Mouse (Mus musculus): ENCODE results near the gene Rwdd2a. TPM values are rescaled to one million over a fixed set of nuclear protein-coding genes. Genes with fewer than 3 reads are reported as not detected.

Gene Rwdd2a
- 4.0 and 4.3 TPM in 2 replicates for polyA plus RNA-seq (2016; fragmentation: Nextera tagmentation; extraction: Ambion mirVana)

GRCm38 (mm10) chr9:86571540-86572135, at the start of gene Rwdd2a, which contains the start of gene Pgm3:
TSS of gene Rwdd2a (plus strand) at chr9:86571991.
TSS of gene Pgm3 (minus strand) at chr9:86571842.
- Histone ChIP-seq H3K9ac (replicated peaks) (peak within 1 kb of the TSS; percentile 69), H3K4me2 (replicated peaks) (peak within 1 kb of the TSS; percentile 99), H3K4me1 (peaks cover 15% of the 10 kb centered on the region), H3K27me3 (no peaks in the 10 kb centered on the region), H3K27ac (replicated peaks) (peak within 1 kb of the TSS; percentile 61), H3K4me3 (peak within 1 kb of the TSS; percentile 82), H3K9me3 (no peaks in the 10 kb centered on the region), H3K36me3 (peaks cover 13% of the 10 kb centered on the region)
- WGBS, result under 1% methylated on average over 59 of the region's 59 CpGs
- ATAC-seq (ENCODE audit: low FRiP score, low read depth), result peak; percentile 98

GRCm38 (mm10) chr9:86522335-86522734, 49.5 kb upstream of the Rwdd2a start:
- no peaks in the 10 kb centered on the region for H3K9me3 ChIP-seq
- H3K27me3 ChIP-seq, result no peaks in the 10 kb centered on the region
- H3K4me3 ChIP-seq, result no peak overlapping the region
- ATAC-seq (ENCODE audit: low FRiP score, low read depth), result no peak
- no peak overlapping the region for H3K9ac ChIP-seq (replicated peaks)
- no peak overlapping the region for H3K4me2 ChIP-seq (replicated peaks)
- peaks cover 24% of the 10 kb centered on the region for H3K36me3 ChIP-seq
- H3K27ac ChIP-seq (replicated peaks), result no peak overlapping the region
- no peaks in the 10 kb centered on the region for H3K4me1 ChIP-seq

- Histone ChIP-seq H3K36me3 (peaks cover 24% of the 10 kb centered on the region), H3K4me2 (replicated peaks) (no peak overlapping the region), H3K9ac (replicated peaks) (no peak overlapping the region), H3K4me3 (no peak overlapping the region), H3K9me3 (no peaks in the 10 kb centered on the region), H3K27me3 (no peaks in the 10 kb centered on the region), H3K27ac (replicated peaks) (no peak overlapping the region), H3K4me1 (no peaks in the 10 kb centered on the region)
- no peak for ATAC-seq (ENCODE audit: low FRiP score, low read depth)
- WGBS, result 72% methylated on average over 2 of the region's 2 CpGs
Measured at GRCm38 (mm10) chr9:86525600-86525999, 46.2 kb upstream of the Rwdd2a start.

- no peak overlapping the region for H3K9ac ChIP-seq (replicated peaks)
- H3K4me2 ChIP-seq (replicated peaks), result no peak overlapping the region
- H3K36me3 ChIP-seq, result peaks cover 20% of the 10 kb centered on the region
- H3K27ac ChIP-seq (replicated peaks), result no peak overlapping the region
- H3K4me1 ChIP-seq, result no peaks in the 10 kb centered on the region
- H3K9me3 ChIP-seq, result no peaks in the 10 kb centered on the region
- no peak overlapping the region for H3K4me3 ChIP-seq
- H3K27me3 ChIP-seq, result no peaks in the 10 kb centered on the region
- ATAC-seq (ENCODE audit: low FRiP score, low read depth), result no peak
- WGBS, result 88% methylated on average over 5 of the region's 5 CpGs
Measured at GRCm38 (mm10) chr9:86534071-86534470, 37.7 kb upstream of the Rwdd2a start.

GRCm38 (mm10) chr9:86543451-86543850, 28.3 kb upstream of the Rwdd2a start:
- no peak for ATAC-seq (ENCODE audit: low FRiP score, low read depth)

GRCm38 (mm10) chr9:86544559-86544958, 27.2 kb upstream of the Rwdd2a start:
- Histone ChIP-seq H3K4me3 (no peak overlapping the region), H3K36me3 (peaks cover 46% of the 10 kb centered on the region), H3K4me2 (replicated peaks) (no peak overlapping the region), H3K27ac (replicated peaks) (no peak overlapping the region), H3K9ac (replicated peaks) (no peak overlapping the region), H3K4me1 (no peaks in the 10 kb centered on the region), H3K9me3 (no peaks in the 10 kb centered on the region), H3K27me3 (no peaks in the 10 kb centered on the region)
- ATAC-seq (ENCODE audit: low FRiP score, low read depth), result no peak
- 73% methylated on average over 1 of the region's 1 CpGs for WGBS

More at GRCm38 (mm10) chr9:86543451-86543850, 28.3 kb upstream of the Rwdd2a start:
- Histone ChIP-seq H3K9me3 (no peaks in the 10 kb centered on the region), H3K27ac (replicated peaks) (no peak overlapping the region), H3K27me3 (no peaks in the 10 kb centered on the region), H3K36me3 (peaks cover 37% of the 10 kb centered on the region), H3K9ac (replicated peaks) (no peak overlapping the region), H3K4me3 (no peak overlapping the region), H3K4me2 (replicated peaks) (no peak overlapping the region), H3K4me1 (no peaks in the 10 kb centered on the region)
- 89% methylated on average over 3 of the region's 3 CpGs for WGBS

- no peak for ATAC-seq (ENCODE audit: low FRiP score, low read depth)
- 92% methylated on average over 5 of the region's 5 CpGs for WGBS
- Histone ChIP-seq H3K9me3 (no peaks in the 10 kb centered on the region), H3K36me3 (peaks cover 45% of the 10 kb centered on the region), H3K4me3 (no peak overlapping the region), H3K4me2 (replicated peaks) (no peak overlapping the region), H3K9ac (replicated peaks) (no peak overlapping the region), H3K4me1 (no peaks in the 10 kb centered on the region), H3K27ac (replicated peaks) (no peak overlapping the region), H3K27me3 (no peaks in the 10 kb centered on the region)
Measured at GRCm38 (mm10) chr9:86549637-86550162, 22.1 kb upstream of the Rwdd2a start.

- WGBS, result 90% methylated on average over 3 of the region's 3 CpGs
- no peak for ATAC-seq (ENCODE audit: low FRiP score, low read depth)
- H3K27ac ChIP-seq (replicated peaks), result no peak overlapping the region
- no peaks in the 10 kb centered on the region for H3K9me3 ChIP-seq
- peaks cover 45% of the 10 kb centered on the region for H3K36me3 ChIP-seq
- no peaks in the 10 kb centered on the region for H3K27me3 ChIP-seq
- H3K4me1 ChIP-seq, result no peaks in the 10 kb centered on the region
- no peak overlapping the region for H3K4me3 ChIP-seq
- no peak overlapping the region for H3K4me2 ChIP-seq (replicated peaks)
- no peak overlapping the region for H3K9ac ChIP-seq (replicated peaks)
Measured at GRCm38 (mm10) chr9:86550717-86551116, 21.1 kb upstream of the Rwdd2a start.

- Histone ChIP-seq H3K36me3 (peaks cover 63% of the 10 kb centered on the region), H3K27me3 (no peaks in the 10 kb centered on the region), H3K9ac (replicated peaks) (no peak overlapping the region), H3K4me2 (replicated peaks) (no peak overlapping the region), H3K27ac (replicated peaks) (no peak overlapping the region), H3K9me3 (no peaks in the 10 kb centered on the region), H3K4me3 (no peak overlapping the region), H3K4me1 (no peaks in the 10 kb centered on the region)
- 93% methylated on average over 9 of the region's 9 CpGs for WGBS
- ATAC-seq (ENCODE audit: low FRiP score, low read depth), result no peak
Measured at GRCm38 (mm10) chr9:86553886-86554285, 17.9 kb upstream of the Rwdd2a start.

GRCm38 (mm10) chr9:86554641-86555040, 17.1 kb upstream of the Rwdd2a start:
- no peak for ATAC-seq (ENCODE audit: low FRiP score, low read depth)
- Histone ChIP-seq H3K9me3 (no peaks in the 10 kb centered on the region), H3K4me3 (no peak overlapping the region), H3K36me3 (peaks cover 65% of the 10 kb centered on the region), H3K27ac (replicated peaks) (no peak overlapping the region), H3K4me1 (no peaks in the 10 kb centered on the region), H3K9ac (replicated peaks) (no peak overlapping the region), H3K27me3 (no peaks in the 10 kb centered on the region), H3K4me2 (replicated peaks) (no peak overlapping the region)
- WGBS, result 90% methylated on average over 4 of the region's 4 CpGs

- H3K4me1 ChIP-seq, result no peaks in the 10 kb centered on the region
- ATAC-seq (ENCODE audit: low FRiP score, low read depth), result no peak
- no peaks in the 10 kb centered on the region for H3K9me3 ChIP-seq
- no peaks in the 10 kb centered on the region for H3K27me3 ChIP-seq
- H3K4me2 ChIP-seq (replicated peaks), result no peak overlapping the region
- no peak overlapping the region for H3K27ac ChIP-seq (replicated peaks)
- WGBS, result 90% methylated on average over 3 of the region's 3 CpGs
- peaks cover 84% of the 10 kb centered on the region for H3K36me3 ChIP-seq
- no peak overlapping the region for H3K9ac ChIP-seq (replicated peaks)
- no peak overlapping the region for H3K4me3 ChIP-seq
Measured at GRCm38 (mm10) chr9:86560543-86560942, 11.2 kb upstream of the Rwdd2a start.

GRCm38 (mm10) chr9:86569314-86569910, 2.4 kb upstream of the Rwdd2a start:
- Histone ChIP-seq H3K36me3 (peaks cover 30% of the 10 kb centered on the region), H3K4me2 (replicated peaks) (no peak overlapping the region), H3K9ac (replicated peaks) (no peak overlapping the region), H3K27me3 (no peaks in the 10 kb centered on the region), H3K9me3 (no peaks in the 10 kb centered on the region), H3K4me3 (no peak overlapping the region), H3K4me1 (peaks cover 15% of the 10 kb centered on the region), H3K27ac (replicated peaks) (no peak overlapping the region)
- WGBS, result 74% methylated on average over 3 of the region's 3 CpGs
- no peak for ATAC-seq (ENCODE audit: low FRiP score, low read depth)

Measured in midbrain, embryonic 12.5 days (tissue).